10 mouse cellular contexts compared by ENCODE assay signal in genomic region chr7:134937927-134938609, GRCm38 (mm10). TPM values are rescaled to one million over a fixed set of nuclear protein-coding genes. Genes with fewer than 3 reads are reported as not detected.
A peak's percentile ranks its signal among the peaks of the same experiment; 100 is the strongest.
DNase-seq lines count a peak whose midpoint lies in the region; ATAC-seq and TF ChIP-seq lines count a peak whose summit lies in the region.
"Had no signal": no experiment of that assay in that cellular context is flagged by ENCODE, and none has a peak within 500 bp of the region (broad histone marks: within the 10 kb centered on the region; RNA-seq: fewer than 3 reads in every experiment).

Fam196a (minus strand) TSS chr7:134938430.

- H3K4me3 ChIP-seq in forebrain, embryonic 12.5 days (replicated peaks), result peak within 1 kb of the TSS; percentile 59
- H3K4me3 ChIP-seq in hindbrain, embryonic 12.5 days, result peak within 1 kb of the TSS; percentile 63
- H3K4me3 ChIP-seq in left cerebral cortex, adult 2 months, result peak within 1 kb of the TSS; percentile 69
- H3K4me3 ChIP-seq: myocyte had no signal

- no peaks in the 10 kb centered on the region for H3K9me3 ChIP-seq in forebrain, embryonic 12.5 days
- H3K9me3 ChIP-seq in hindbrain, embryonic 12.5 days (replicated peaks), result no peaks in the 10 kb centered on the region

- ATAC-seq in forebrain, embryonic 12.5 days (ENCODE audit: low FRiP score), result peak; percentile 91
- ATAC-seq in hindbrain, embryonic 12.5 days (ENCODE audit: low FRiP score), result peak; percentile 88
- ATAC-seq: Patski had no signal

- H3K9ac ChIP-seq in forebrain, embryonic 12.5 days, result peak within 1 kb of the TSS; percentile 63
- peak within 1 kb of the TSS; percentile 70 for H3K9ac ChIP-seq in hindbrain, embryonic 12.5 days

- peak; percentile 7 for DNase-seq in urinary bladder, postnatal 25 days (ENCODE audit: low spot score)
- DNase-seq in urinary bladder, adult 2 months (ENCODE audit: low spot score), result no peak
- peak; percentile 78 to 82 for DNase-seq in left cerebral cortex, adult 2 months (ENCODE audit: extremely low spot score in 1 of 2, low spot score in 2 of 2)
- peak; percentile 60 for DNase-seq in lung, postnatal 10 days
- peak; percentile 82 for DNase-seq in right cerebral cortex, adult 18-20 months
- DNase-seq in spleen, adult 12 weeks (ENCODE audit: low spot score), result no peak

- intact Hi-C loops in left cerebral cortex, adult 2 months (cut with DNase I), result loop anchor here (5.0 kb wide), 3 partner anchors 161 to 354 kb away; no protein-coding TSS in a partner anchor

- H3K4me2 ChIP-seq in forebrain, embryonic 12.5 days, result peak within 1 kb of the TSS; percentile 97
- H3K4me2 ChIP-seq in hindbrain, embryonic 12.5 days (replicated peaks), result peak within 1 kb of the TSS; percentile 95

- H3K36me3 ChIP-seq in forebrain, embryonic 12.5 days (replicated peaks), result no peaks in the 10 kb centered on the region
- no peaks in the 10 kb centered on the region for H3K36me3 ChIP-seq in hindbrain, embryonic 12.5 days

- WGBS in forebrain, embryonic 12.5 days, result 1% methylated on average over 59 of the region's 71 CpGs
- 0% methylated on average over 34 of the region's 71 CpGs for WGBS in hindbrain, embryonic 12.5 days

- peak; percentile 62 for TF ChIP-seq CTCF in left cerebral cortex, adult 2 months (IDR thresholded peaks at IDR 0.05)

- peaks cover 25% of the 10 kb centered on the region for H3K4me1 ChIP-seq in forebrain, embryonic 12.5 days
- peaks cover 25% of the 10 kb centered on the region for H3K4me1 ChIP-seq in hindbrain, embryonic 12.5 days

- H3K27ac ChIP-seq in forebrain, embryonic 12.5 days, result peak within 1 kb of the TSS; percentile 59; the same call in 1 of the 2 replicates
- H3K27ac ChIP-seq in hindbrain, embryonic 12.5 days, result peak within 1 kb of the TSS; percentile 44
- peak within 1 kb of the TSS; percentile 86 for H3K27ac ChIP-seq in left cerebral cortex, adult 2 months

- H3K27me3 ChIP-seq in forebrain, embryonic 12.5 days, result peaks cover 33% of the 10 kb centered on the region
- peaks cover 29% of the 10 kb centered on the region for H3K27me3 ChIP-seq in hindbrain, embryonic 12.5 days
- H3K27me3 ChIP-seq: Patski had no signal

RNA-seq across cellular contexts. Expression of gene Fam196a, which starts in this region (rescaled TPM):
- 0.04 TPM in 1 of 2 replicates, not detected in the other for polyA plus RNA-seq in urinary bladder, adult 2 months (2012; rRNA removed)
- polyA plus RNA-seq in forebrain, embryonic 12.5 days (2016; fragmentation: Nextera tagmentation; extraction: Ambion mirVana), result 4.1 and 4.6 TPM in 2 replicates
- polyA plus RNA-seq in hindbrain, embryonic 12.5 days (2016; fragmentation: Nextera tagmentation; extraction: Ambion mirVana), result 3.9 and 4.9 TPM in 2 replicates
- total RNA-seq in left cerebral cortex, adult 2 months (2021), result 10 to 100 TPM; 14.5 to 21.7 TPM

Comparison
In these comparisons a context has a peak if more than half of its experiments do, and no peak if none do; other contexts are left out.
1. DNase-seq: peak in urinary bladder, postnatal 25 days (single experiment), left cerebral cortex, adult 2 months (2 of 2), lung, postnatal 10 days (single experiment) and right cerebral cortex, adult 18-20 months (single experiment); none in urinary bladder, adult 2 months (single experiment) and spleen, adult 12 weeks (single experiment).
2. Peak in every context shown above with its lines, with median percentiles within 50 percentile points of each other: H3K27ac ChIP-seq and H3K4me3 ChIP-seq.